Mouse (Mus musculus): ENCODE measurements at regions not wholly inside any gene's neighbourhood (a gene's known extent, or its start where the extent isn't known, plus 50 kb on each side); places are given as distances from the start of the nearest gene placed in this dataset.

GRCm38 (mm10) chr5:85793148-85793547, 272.2 kb downstream of the Cenpc1 start:
- H3K4me1 ChIP-seq (ENCODE audit: control insufficient read depth, insufficient read depth, low read length): no peaks in the 10 kb centered on the region
- no peaks in the 10 kb centered on the region for H3K36me3 ChIP-seq (ENCODE audit: control insufficient read depth, insufficient read depth, low read length)
- WGBS: 86% methylated on average over 4 of the region's 4 CpGs
- H3K27me3 ChIP-seq (ENCODE audit: control insufficient read depth, insufficient read depth, low read length): no peaks in the 10 kb centered on the region
- H3K4me3 ChIP-seq (ENCODE audit: low read depth, low read length): no peak overlapping the region
- no peak for ATAC-seq (ENCODE audit: insufficient number of reproducible peaks, insufficient read depth, low FRiP score, low read depth)
- H3K9ac ChIP-seq (replicated peaks; ENCODE audit: low read depth, low read length): no peak overlapping the region
- H3K4me2 ChIP-seq (replicated peaks; ENCODE audit: low read depth, low read length): no peak overlapping the region
- H3K9me3 ChIP-seq (ENCODE audit: control insufficient read depth, low read depth, low read length): no peaks in the 10 kb centered on the region
- H3K27ac ChIP-seq (ENCODE audit: low read length): no peak overlapping the region

GRCm38 (mm10) chr5:85780730-85781454, 284.5 kb downstream of the Cenpc1 start:
- 22% methylated on average over 8 of the region's 8 CpGs for whole genome bisulfite sequencing
- no peak overlapping the region for H3K9ac ChIP-seq (replicated peaks; ENCODE audit: low read depth, low read length)
- no peak overlapping the region for H3K27ac ChIP-seq (ENCODE audit: low read length)
- no peak for ATAC-seq (ENCODE audit: insufficient number of reproducible peaks, insufficient read depth, low FRiP score, low read depth)
- H3K27me3 ChIP-seq (ENCODE audit: control insufficient read depth, insufficient read depth, low read length): no peaks in the 10 kb centered on the region
- H3K4me3 ChIP-seq (ENCODE audit: low read depth, low read length): no peak overlapping the region
- no peaks in the 10 kb centered on the region for H3K9me3 ChIP-seq (ENCODE audit: control insufficient read depth, low read depth, low read length)
- H3K4me1 ChIP-seq (ENCODE audit: control insufficient read depth, insufficient read depth, low read length): 0 out of 2 replicates have a peak, but pooled peaks cover 3% of the 10 kb centered on the region
- no peaks in the 10 kb centered on the region for H3K36me3 ChIP-seq (ENCODE audit: control insufficient read depth, insufficient read depth, low read length)
- no peak overlapping the region for H3K4me2 ChIP-seq (replicated peaks; ENCODE audit: low read depth, low read length)

- Histone ChIP-seq H3K4me1 (ENCODE audit: control insufficient read depth, insufficient read depth, low read length) (0 out of 2 replicates have a peak, but pooled peaks cover 3% of the 10 kb centered on the region), H3K4me2 (replicated peaks; ENCODE audit: low read depth, low read length) (no peak overlapping the region), H3K27ac (ENCODE audit: low read length) (no peak overlapping the region), H3K4me3 (ENCODE audit: low read depth, low read length) (no peak overlapping the region), H3K36me3 (ENCODE audit: control insufficient read depth, insufficient read depth, low read length) (no peaks in the 10 kb centered on the region), H3K27me3 (ENCODE audit: control insufficient read depth, insufficient read depth, low read length) (no peaks in the 10 kb centered on the region), H3K9ac (replicated peaks; ENCODE audit: low read depth, low read length) (no peak overlapping the region), H3K9me3 (ENCODE audit: control insufficient read depth, low read depth, low read length) (no peaks in the 10 kb centered on the region)
- ATAC-seq (ENCODE audit: insufficient number of reproducible peaks, insufficient read depth, low FRiP score, low read depth): no peak
- 52% methylated on average over 5 of the region's 5 CpGs for WGBS
These were observed 285.4 kb downstream of the Cenpc1 start for GRCm38 (mm10) chr5:85780017-85780416.

- Histone ChIP-seq H3K9me3 (ENCODE audit: control insufficient read depth, low read depth, low read length) (no peaks in the 10 kb centered on the region), H3K4me2 (replicated peaks; ENCODE audit: low read depth, low read length) (no peak overlapping the region), H3K9ac (replicated peaks; ENCODE audit: low read depth, low read length) (no peak overlapping the region), H3K36me3 (ENCODE audit: control insufficient read depth, insufficient read depth, low read length) (no peaks in the 10 kb centered on the region), H3K27me3 (ENCODE audit: control insufficient read depth, insufficient read depth, low read length) (no peaks in the 10 kb centered on the region), H3K27ac (ENCODE audit: low read length) (no peak overlapping the region), H3K4me1 (ENCODE audit: control insufficient read depth, insufficient read depth, low read length) (0 out of 2 replicates have a peak, but pooled peaks cover 3% of the 10 kb centered on the region), H3K4me3 (ENCODE audit: low read depth, low read length) (no peak overlapping the region)
- WGBS: 74% methylated on average over 4 of the region's 4 CpGs
- ATAC-seq (ENCODE audit: insufficient number of reproducible peaks, insufficient read depth, low FRiP score, low read depth): no peak
These were observed 286.2 kb downstream of the Cenpc1 start for GRCm38 (mm10) chr5:85779205-85779604.

GRCm38 (mm10) chr5:85772660-85773059, 292.7 kb downstream of the Cenpc1 start:
- no peaks in the 10 kb centered on the region for H3K9me3 ChIP-seq (ENCODE audit: control insufficient read depth, low read depth, low read length)
- H3K36me3 ChIP-seq (ENCODE audit: control insufficient read depth, insufficient read depth, low read length): no peaks in the 10 kb centered on the region
- H3K27me3 ChIP-seq (ENCODE audit: control insufficient read depth, insufficient read depth, low read length): no peaks in the 10 kb centered on the region
- no peak overlapping the region for H3K4me2 ChIP-seq (replicated peaks; ENCODE audit: low read depth, low read length)
- 83% methylated on average over 4 of the region's 4 CpGs for WGBS
- no peak overlapping the region for H3K4me3 ChIP-seq (ENCODE audit: low read depth, low read length)
- H3K9ac ChIP-seq (replicated peaks; ENCODE audit: low read depth, low read length): no peak overlapping the region
- H3K4me1 ChIP-seq (ENCODE audit: control insufficient read depth, insufficient read depth, low read length): no peaks in the 10 kb centered on the region
- no peak overlapping the region for H3K27ac ChIP-seq (ENCODE audit: low read length)
- no peak for ATAC-seq (ENCODE audit: insufficient number of reproducible peaks, insufficient read depth, low FRiP score, low read depth)

GRCm38 (mm10) chr5:85772086-85772485, 293.3 kb downstream of the Cenpc1 start:
- H3K4me2 ChIP-seq (replicated peaks; ENCODE audit: low read depth, low read length): no peak overlapping the region
- no peak overlapping the region for H3K4me3 ChIP-seq (ENCODE audit: low read depth, low read length)
- H3K9me3 ChIP-seq (ENCODE audit: control insufficient read depth, low read depth, low read length): no peaks in the 10 kb centered on the region
- 86% methylated on average over 4 of the region's 4 CpGs for WGBS
- H3K9ac ChIP-seq (replicated peaks; ENCODE audit: low read depth, low read length): no peak overlapping the region
- H3K27me3 ChIP-seq (ENCODE audit: control insufficient read depth, insufficient read depth, low read length): no peaks in the 10 kb centered on the region
- no peak overlapping the region for H3K27ac ChIP-seq (ENCODE audit: low read length)
- H3K4me1 ChIP-seq (ENCODE audit: control insufficient read depth, insufficient read depth, low read length): no peaks in the 10 kb centered on the region
- H3K36me3 ChIP-seq (ENCODE audit: control insufficient read depth, insufficient read depth, low read length): no peaks in the 10 kb centered on the region
- ATAC-seq (ENCODE audit: insufficient number of reproducible peaks, insufficient read depth, low FRiP score, low read depth): no peak

- no peak overlapping the region for H3K27ac ChIP-seq (ENCODE audit: low read length)
- no peaks in the 10 kb centered on the region for H3K4me1 ChIP-seq (ENCODE audit: control insufficient read depth, insufficient read depth, low read length)
- H3K36me3 ChIP-seq (ENCODE audit: control insufficient read depth, insufficient read depth, low read length): no peaks in the 10 kb centered on the region
- 87% methylated on average over 3 of the region's 3 CpGs for WGBS
- no peak overlapping the region for H3K9ac ChIP-seq (replicated peaks; ENCODE audit: low read depth, low read length)
- H3K27me3 ChIP-seq (ENCODE audit: control insufficient read depth, insufficient read depth, low read length): no peaks in the 10 kb centered on the region
- H3K9me3 ChIP-seq (ENCODE audit: control insufficient read depth, low read depth, low read length): no peaks in the 10 kb centered on the region
- H3K4me2 ChIP-seq (replicated peaks; ENCODE audit: low read depth, low read length): no peak overlapping the region
- ATAC-seq (ENCODE audit: insufficient number of reproducible peaks, insufficient read depth, low FRiP score, low read depth): no peak
- H3K4me3 ChIP-seq (ENCODE audit: low read depth, low read length): no peak overlapping the region
These were observed 298.2 kb downstream of the Cenpc1 start for GRCm38 (mm10) chr5:85767157-85767556.

GRCm38 (mm10) chr5:85756716-85757115, 308.7 kb downstream of the Cenpc1 start:
- no peaks in the 10 kb centered on the region for H3K9me3 ChIP-seq (ENCODE audit: control insufficient read depth, low read depth, low read length)
- no peaks in the 10 kb centered on the region for H3K36me3 ChIP-seq (ENCODE audit: control insufficient read depth, insufficient read depth, low read length)
- no peak overlapping the region for H3K4me3 ChIP-seq (ENCODE audit: low read depth, low read length)
- no peak overlapping the region for H3K4me2 ChIP-seq (replicated peaks; ENCODE audit: low read depth, low read length)
- no peak for ATAC-seq (ENCODE audit: insufficient number of reproducible peaks, insufficient read depth, low FRiP score, low read depth)
- H3K4me1 ChIP-seq (ENCODE audit: control insufficient read depth, insufficient read depth, low read length): no peaks in the 10 kb centered on the region
- no peak overlapping the region for H3K9ac ChIP-seq (replicated peaks; ENCODE audit: low read depth, low read length)
- 71% methylated on average over 8 of the region's 8 CpGs for WGBS
- no peaks in the 10 kb centered on the region for H3K27me3 ChIP-seq (ENCODE audit: control insufficient read depth, insufficient read depth, low read length)
- H3K27ac ChIP-seq (ENCODE audit: low read length): no peak overlapping the region

GRCm38 (mm10) chr5:85754227-85754626, 311.2 kb downstream of the Cenpc1 start:
- no peak for ATAC-seq (ENCODE audit: insufficient number of reproducible peaks, insufficient read depth, low FRiP score, low read depth)
- 83% methylated on average over 12 of the region's 12 CpGs for WGBS
- Histone ChIP-seq H3K4me3 (ENCODE audit: low read depth, low read length) (no peak overlapping the region), H3K4me1 (ENCODE audit: control insufficient read depth, insufficient read depth, low read length) (no peaks in the 10 kb centered on the region), H3K4me2 (replicated peaks; ENCODE audit: low read depth, low read length) (no peak overlapping the region), H3K9ac (replicated peaks; ENCODE audit: low read depth, low read length) (no peak overlapping the region), H3K9me3 (ENCODE audit: control insufficient read depth, low read depth, low read length) (no peaks in the 10 kb centered on the region), H3K36me3 (ENCODE audit: control insufficient read depth, insufficient read depth, low read length) (no peaks in the 10 kb centered on the region), H3K27me3 (ENCODE audit: control insufficient read depth, insufficient read depth, low read length) (no peaks in the 10 kb centered on the region), H3K27ac (ENCODE audit: low read length) (no peak overlapping the region)

Measured in stomach, embryonic 14.5 days (tissue).